Mouse (Mus musculus) liver, postnatal 0 days (tissue): ENCODE results near the gene Sbf2.

Experiments used
- CTCF ChIP-seq: sonication (generic); IDR thresholded peaks from 2 replicates; pipeline ENCODE4 v1.5.1; 2016; ENCODE audit warnings: antibody characterized with exemption, low read depth
- EP300 ChIP-seq: IDR thresholded peaks from 2 replicates; pipeline ENCODE4 v1.6.1; 2016; ENCODE audit warnings: antibody characterized with exemption, low read depth, mild to moderate bottlenecking

DNA sequence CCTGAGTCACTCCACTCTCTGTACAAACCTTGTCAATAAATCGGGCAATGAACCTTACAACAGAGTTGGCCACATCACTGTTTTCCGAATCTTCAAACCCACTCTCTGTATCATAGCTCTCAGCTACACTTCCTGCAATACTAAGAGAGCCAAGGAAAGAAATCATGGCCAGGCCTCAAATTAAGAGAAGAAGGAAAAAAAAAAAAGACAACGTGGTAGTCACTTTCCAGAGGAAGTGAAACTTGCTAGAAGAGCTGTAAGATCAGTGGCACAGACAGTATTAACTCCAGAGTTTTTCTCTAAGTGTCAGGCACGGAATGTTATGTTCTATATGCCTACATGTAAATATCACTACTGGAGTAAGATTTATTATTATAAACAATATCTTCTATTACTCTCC lies 242.2 kb downstream of the Sbf2 start:
- TF ChIP-seq CTCF (no peak), EP300 (no peak)
